Mouse (Mus musculus): ENCODE results near the gene Apon.
"Not testable (repeated sequence)": the region's sequence is repeated elsewhere in the genome, so short reads cannot be mapped to it uniquely, and the experiment has no call there.

The Apon gene

GRCm38 (mm10) chr10:128236321-128236720 is 17.6 kb upstream of the Apon start:
- no peak for DNase-seq

DNA sequence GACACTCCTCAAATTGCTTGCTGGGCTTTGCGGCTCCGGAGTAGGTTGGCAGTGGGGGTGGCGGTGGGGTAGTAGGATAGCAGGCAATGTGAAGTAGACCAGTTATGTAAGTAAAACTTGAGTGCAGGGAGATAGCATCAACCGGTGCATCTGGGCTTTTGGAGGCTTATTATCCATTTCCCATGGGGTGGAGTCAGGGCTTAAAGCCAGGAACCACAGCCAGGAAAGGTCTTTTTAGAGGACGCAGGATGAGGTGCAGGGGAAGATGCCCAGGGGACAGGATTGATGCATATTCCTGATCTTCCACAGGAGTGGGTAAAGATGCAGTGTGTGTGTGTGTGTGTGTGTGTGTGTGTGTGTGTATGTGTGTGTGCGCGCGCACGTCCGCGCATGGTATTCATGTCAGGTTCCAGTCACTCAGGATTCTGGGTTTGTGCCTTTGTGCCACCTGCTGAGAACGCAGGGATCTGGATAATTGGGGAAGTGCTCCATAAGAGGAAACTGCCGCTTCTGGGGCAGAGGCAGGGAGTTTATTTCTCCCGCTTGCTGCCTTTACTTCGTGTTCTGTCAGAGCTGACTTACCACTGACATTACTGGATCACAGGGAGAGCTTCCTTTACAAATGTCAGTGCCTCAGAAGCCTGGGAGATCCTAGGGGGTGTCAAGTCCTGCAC is 16.0 kb upstream of the Apon start:
- peak; percentile 24 to 46 for DNase-seq

DNA sequence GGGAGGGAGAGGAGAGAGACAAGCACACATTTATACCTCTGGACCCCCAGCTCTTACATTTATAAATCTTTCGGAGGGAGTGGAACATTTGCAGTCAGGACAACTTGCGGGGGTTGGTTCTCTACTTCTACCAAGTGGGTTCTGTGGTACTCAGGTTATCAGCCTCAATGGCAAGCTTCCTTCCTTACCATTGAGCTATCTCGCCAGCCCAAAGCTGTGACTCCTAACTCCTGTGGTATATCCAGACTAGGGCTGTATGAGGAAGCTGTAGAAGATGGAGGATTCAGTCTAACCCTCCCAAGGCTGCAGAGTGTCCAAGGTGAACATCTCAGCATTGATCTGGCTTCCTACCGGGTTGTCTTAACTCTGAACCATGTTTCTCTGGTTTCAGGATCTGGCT is 14.8 kb upstream of the Apon start:
- DNase-seq = no peak

GRCm38 (mm10) chr10:128240131-128240530 is 13.8 kb upstream of the Apon start:
- DNase-seq = no peak

GRCm38 (mm10) chr10:128243252-128243651 is 10.6 kb upstream of the Apon start:
- peak in 1 of 2 experiments; percentile 8 for DNase-seq

DNA sequence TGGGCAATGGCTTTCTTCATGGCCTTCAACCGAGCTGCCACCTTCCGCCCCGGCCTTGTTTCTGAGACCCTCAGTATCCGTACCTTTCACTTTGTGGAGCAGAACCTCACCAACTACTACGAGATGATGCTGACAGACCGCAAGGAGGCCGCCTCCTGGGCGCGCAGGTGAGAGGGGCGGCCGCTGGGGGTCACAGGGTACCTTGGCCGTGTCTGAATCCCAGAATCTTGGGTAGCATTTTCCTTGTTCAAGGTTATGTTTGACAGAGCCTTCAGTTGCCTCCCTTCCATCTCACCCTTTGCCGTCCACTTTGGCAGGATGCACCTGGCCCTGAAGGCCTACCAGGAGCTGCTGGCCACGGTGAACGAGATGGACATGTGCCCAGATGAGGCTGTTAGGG is 9.8 kb upstream of the Apon start:
- DNase-seq = no peak

GRCm38 (mm10) chr10:128247020-128247732 is 6.7 kb upstream of the Apon start:
- peak; percentile 64 to 80 for DNase-seq

- DNase-seq = no peak
These were observed 3.3 kb upstream of the Apon start for GRCm38 (mm10) chr10:128250565-128250964.

DNA sequence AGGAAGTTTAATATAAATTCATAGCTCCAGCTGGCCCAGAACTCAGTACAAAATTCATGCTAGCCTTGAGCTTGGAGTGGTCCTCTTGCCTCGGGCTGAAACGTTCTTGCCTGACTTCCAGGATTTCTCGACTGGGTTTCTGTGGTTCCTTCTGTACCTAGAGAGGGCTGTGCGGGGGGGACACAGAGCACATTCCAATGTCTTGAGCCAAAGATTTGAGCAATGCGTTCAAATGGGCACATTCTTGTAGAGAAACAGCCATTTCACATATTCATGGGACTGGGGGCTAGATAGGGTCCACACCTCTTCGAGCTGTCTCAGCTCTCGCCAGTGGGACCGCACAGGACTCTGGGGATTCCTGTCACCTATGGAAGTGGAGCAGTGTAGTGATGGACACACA is 2.0 kb downstream of the Apon start:
- no peak for DNase-seq

- DNase-seq = no peak
These were observed 2.4 kb downstream of the Apon start for GRCm38 (mm10) chr10:128256328-128256727.

DNA sequence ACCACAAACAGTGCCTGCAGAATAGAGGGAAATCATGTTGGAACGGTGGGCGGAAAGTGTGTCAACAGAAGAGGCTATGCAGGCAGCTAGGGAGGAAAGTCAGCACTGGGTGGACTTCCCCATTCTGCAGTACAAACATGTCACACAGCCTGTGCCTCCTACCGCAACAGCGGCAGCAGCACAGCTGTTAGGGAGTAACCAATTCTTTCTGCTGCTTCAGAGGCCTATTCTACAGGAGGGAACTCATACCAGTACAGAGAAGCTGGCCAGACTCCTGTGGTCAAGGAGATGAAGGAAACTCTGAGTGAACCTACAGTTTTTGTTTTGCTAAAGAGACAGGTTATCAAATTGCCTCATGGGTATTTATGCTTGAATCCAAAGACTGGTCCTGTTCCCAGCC is 5.1 kb downstream of the Apon start:
- DNase-seq = no peak

DNA sequence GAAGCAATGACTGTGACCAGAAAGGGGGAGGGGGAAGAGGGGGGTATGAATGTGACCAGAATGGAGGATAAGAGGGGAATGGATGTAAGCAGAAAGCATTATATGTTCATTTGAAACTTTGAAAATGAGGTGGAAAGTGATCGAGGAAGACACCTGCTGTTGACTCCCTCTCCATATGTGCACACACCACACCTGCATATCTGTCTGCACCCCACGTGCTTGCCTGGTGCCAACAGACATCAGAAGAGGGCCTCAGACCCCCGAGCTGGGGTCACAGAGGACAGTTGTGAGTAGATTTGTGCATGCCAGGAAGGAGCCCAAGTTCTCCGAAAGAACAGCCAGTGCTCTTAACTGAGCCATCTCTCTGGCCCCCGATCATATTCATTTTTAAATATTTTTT is 6.0 kb downstream of the Apon start:
- DNase-seq = no peak

DNA sequence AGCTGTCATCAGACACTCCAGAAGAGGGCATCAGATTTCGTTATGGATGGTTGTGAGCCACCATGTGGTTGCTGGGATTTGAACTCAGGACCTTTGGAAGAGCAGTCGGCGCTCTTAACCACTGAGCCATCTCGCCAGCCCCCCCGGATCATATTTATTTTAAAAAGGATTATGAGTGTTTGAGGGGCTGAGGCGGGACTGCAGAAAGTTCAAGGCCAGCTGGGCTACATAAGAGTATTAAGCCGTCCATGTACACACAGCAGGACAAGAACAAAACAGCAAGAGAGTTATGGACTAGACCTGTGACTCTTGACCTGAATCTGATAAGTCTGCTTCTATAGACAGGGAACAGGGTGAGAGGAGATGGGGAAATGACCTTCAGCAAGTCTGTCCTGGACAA is 6.5 kb downstream of the Apon start:
- DNase-seq = not testable (repeated sequence)

DNA sequence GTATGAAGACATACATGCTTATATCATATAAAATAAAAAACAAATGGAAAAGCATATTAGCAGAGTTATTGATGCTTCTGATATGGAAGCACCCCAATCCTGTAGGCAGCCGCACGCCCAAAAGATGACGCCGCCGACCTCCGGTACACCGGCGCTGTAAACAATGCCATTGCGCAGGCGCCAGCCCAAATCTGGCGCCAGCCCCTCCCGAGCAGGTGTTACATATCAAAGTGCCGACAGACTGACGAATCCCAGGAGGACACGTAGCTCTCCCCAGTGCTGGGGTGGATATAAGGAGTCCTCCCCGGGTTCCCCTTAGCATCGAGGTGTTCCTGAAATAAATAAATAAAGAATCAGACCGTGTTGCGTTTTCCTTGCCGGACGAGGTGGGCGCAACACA is 8.4 kb downstream of the Apon start:
- no peak for DNase-seq

- no peak for DNase-seq
These were observed 9.8 kb downstream of the Apon start for GRCm38 (mm10) chr10:128263393-128264310.

GRCm38 (mm10) chr10:128268371-128268770 is 14.5 kb downstream of the Apon start, which contains the start of gene Apof:
Gene Apof (plus strand): TSS chr10:128268671.
- no peak for DNase-seq

- DNase-seq = no peak
These were observed 15.5 kb downstream of the Apon start for GRCm38 (mm10) chr10:128269206-128269910.

DNA sequence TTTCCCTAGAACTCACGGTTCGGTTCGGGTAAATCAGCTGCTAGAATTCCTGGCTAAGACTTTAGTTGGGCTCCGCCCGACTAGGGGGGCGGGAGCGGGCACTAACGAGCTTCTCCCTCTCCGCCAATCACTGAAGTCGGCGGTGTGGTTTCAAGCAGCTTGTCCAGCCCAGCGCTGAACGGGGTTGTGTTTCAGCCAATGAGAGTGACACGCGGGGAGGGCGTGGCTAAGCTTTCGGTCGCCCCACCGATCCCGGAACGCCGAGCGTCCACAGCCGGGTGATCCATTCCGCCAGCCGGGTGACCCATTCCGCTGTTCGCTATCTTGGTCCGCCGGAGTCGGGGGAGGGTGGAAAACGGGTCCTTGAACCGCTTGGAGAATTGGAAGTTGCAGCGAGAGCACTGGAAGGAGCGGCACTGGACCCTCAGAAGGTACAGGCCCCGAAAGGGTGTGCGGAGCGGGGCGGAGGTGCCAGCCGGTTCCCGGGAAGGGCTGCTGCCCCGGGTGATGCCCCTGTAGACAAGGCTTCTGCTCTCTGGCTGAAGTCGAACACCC is 16.5 kb downstream of the Apon start, which contains the start of gene Stat2:
Gene Stat2 (plus strand): TSS at position 273 of the 555 bp plus-strand sequence.
- DNase-seq = peak; percentile 99 to 100

GRCm38 (mm10) chr10:128270866-128271265 is 17.0 kb downstream of the Apon start:
- no peak for DNase-seq

- peak in 1 of 2 experiments; percentile 38 for DNase-seq
These were observed 18.0 kb downstream of the Apon start for GRCm38 (mm10) chr10:128271883-128272282.

- not testable (repeated sequence) for DNase-seq
These were observed 19.0 kb downstream of the Apon start for GRCm38 (mm10) chr10:128272819-128273439.

DNA sequence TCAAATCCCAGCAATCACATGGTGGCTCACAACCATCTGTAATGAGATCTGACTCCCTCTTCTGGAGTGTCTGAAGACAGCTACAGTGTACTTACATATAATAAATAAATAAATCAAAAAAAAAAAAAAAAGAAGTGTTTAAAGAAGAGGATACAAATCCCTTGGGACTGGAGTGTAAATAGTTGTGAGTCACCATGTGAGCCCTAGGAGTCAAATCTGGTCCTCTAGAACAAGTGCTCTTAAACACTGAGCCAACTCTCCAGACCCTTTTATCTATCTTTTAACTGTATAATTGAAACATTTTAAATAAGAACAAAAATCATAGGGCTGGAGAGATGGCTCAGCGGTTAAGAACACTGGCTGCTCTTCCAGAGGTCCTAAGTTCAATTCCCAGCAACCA is 21.5 kb downstream of the Apon start:
- DNase-seq = not testable (repeated sequence)
